In the genomic region with DNA sequence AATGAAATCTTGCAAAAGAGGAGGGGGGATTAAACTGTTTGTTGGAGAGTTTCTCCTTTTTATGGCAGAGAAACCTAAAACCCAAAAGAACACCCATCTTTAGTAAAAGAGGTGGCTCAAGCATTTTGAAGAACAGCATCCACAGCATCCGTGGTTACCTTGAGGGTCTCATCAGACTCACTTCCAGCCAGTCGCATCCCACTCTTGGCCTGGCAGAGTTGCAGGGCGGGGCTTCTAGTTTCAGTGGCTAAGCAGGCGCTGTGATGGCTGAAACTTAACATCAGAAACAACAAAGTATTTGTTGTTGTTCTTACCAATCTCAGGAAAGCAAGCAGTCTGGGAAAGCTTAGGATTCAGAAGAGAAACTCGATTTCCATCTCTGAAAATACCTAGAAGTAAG, we compare ENCODE assay signal across 8 mouse cellular contexts. TPM values are rescaled to one million over a fixed set of nuclear protein-coding genes. Genes with fewer than 3 reads are reported as not detected.
DNase-seq lines count a peak whose midpoint lies in the region; ATAC-seq and TF ChIP-seq lines count a peak whose summit lies in the region.

No protein-coding gene starts in this region.

- peaks cover 32% of the 10 kb centered on the region for H3K79me2 ChIP-seq in CH12.LX (replicated peaks; ENCODE audit: control insufficient read depth, extremely low read depth, insufficient read depth, poor library complexity, severe bottlenecking)

- no peak for TF ChIP-seq EP300 in CH12.LX (IDR thresholded peaks at IDR 0.05; ENCODE audit: low read length)

- dilution Hi-C loops in CH12.LX (cut with MboI; ENCODE audit: extremely low pct_ligation_motif_present, extremely low pct_unique_long_range_greater_than_20kb, low sequenced_read_pairs), result no loop called here

- H3K9ac ChIP-seq in CH12.LX (ENCODE audit: insufficient read depth, low read depth), result no peak overlapping the region; the same call in 1 of the 2 replicates
- peak overlapping the region; percentile 93; the same call in 1 of the 2 replicates for H3K9ac ChIP-seq in forebrain, embryonic 14.5 days (ENCODE audit: low read length)
- H3K9ac ChIP-seq in liver, embryonic 13.5 days, result peak overlapping the region; percentile 96

- WGBS in heart, embryonic 10.5 days, result 10% methylated on average over 5 of the region's 5 CpGs
- WGBS in forebrain, embryonic 14.5 days, result 20% methylated on average over 5 of the region's 5 CpGs
- WGBS in liver, embryonic 13.5 days (ENCODE audit: insufficient replicate concordance), result 18% methylated on average over 5 of the region's 5 CpGs

- no peaks in the 10 kb centered on the region for H3K9me3 ChIP-seq in heart, embryonic 10.5 days
- no peaks in the 10 kb centered on the region for H3K9me3 ChIP-seq in CH12.LX (replicated peaks; ENCODE audit: low read length)
- no peaks in the 10 kb centered on the region for H3K9me3 ChIP-seq in forebrain, embryonic 14.5 days (replicated peaks; ENCODE audit: control insufficient read depth, low read length)
- no peaks in the 10 kb centered on the region for H3K9me3 ChIP-seq in liver, embryonic 13.5 days (replicated peaks)

- peak overlapping the region; percentile 57 for H3K4me2 ChIP-seq in CH12.LX (ENCODE audit: insufficient read depth, low read depth, poor library complexity, severe bottlenecking)
- peak overlapping the region; percentile 81 for H3K4me2 ChIP-seq in forebrain, embryonic 14.5 days (ENCODE audit: low read length)
- peak overlapping the region; percentile 99 for H3K4me2 ChIP-seq in liver, embryonic 13.5 days

- in situ Hi-C loops in CH12.LX (cut with MboI; ENCODE audit: low pct_ligation_motif_present, low pct_unique_long_range_greater_than_20kb, low sequenced_read_pairs), result no loop called here

- intact Hi-C loops in heart, postnatal 10 days (cut with DNase I), result loop anchor here (2.0 kb wide), 2 partner anchors 102 to 198 kb away; no protein-coding TSS in a partner anchor

- H3K27me3 ChIP-seq in heart, embryonic 10.5 days (ENCODE audit: insufficient read depth, poor library complexity, severe bottlenecking), result no peaks in the 10 kb centered on the region
- H3K27me3 ChIP-seq in CH12.LX (replicated peaks), result no peaks in the 10 kb centered on the region
- H3K27me3 ChIP-seq in forebrain, embryonic 14.5 days (replicated peaks; ENCODE audit: control insufficient read depth, insufficient read depth, low read length), result 0 out of 2 replicates have a peak, but pooled peaks cover 4% of the 10 kb centered on the region
- peaks cover 25% of the 10 kb centered on the region for H3K27me3 ChIP-seq in liver, embryonic 13.5 days

- TF ChIP-seq RAD21 in CH12.LX (IDR thresholded peaks at IDR 0.05; ENCODE audit: low read depth, low read length), result no peak

- H3K36me3 ChIP-seq in heart, embryonic 10.5 days, result no peaks in the 10 kb centered on the region
- H3K36me3 ChIP-seq in CH12.LX (replicated peaks in 1 of 2; ENCODE audit: control insufficient read depth in 1 of 2, insufficient read depth in 1 of 2, low read length in 1 of 2), result no peaks in the 10 kb centered on the region
- no peaks in the 10 kb centered on the region for H3K36me3 ChIP-seq in forebrain, embryonic 14.5 days (ENCODE audit: control insufficient read depth, insufficient read depth, low read length)
- no peaks in the 10 kb centered on the region for H3K36me3 ChIP-seq in liver, embryonic 13.5 days

- DNase-seq in heart, embryonic 10.5 days (ENCODE audit: low spot score), result no peak
- no peak for DNase-seq in heart, postnatal 10 days
- DNase-seq in CH12.LX (ENCODE audit: extremely low read depth), result no peak
- no peak for DNase-seq in forebrain, embryonic 14.5 days (ENCODE audit: low spot score)
- DNase-seq in liver, embryonic 13.5 days, result no peak
- no peak for DNase-seq in left cerebral cortex, adult 18-20 months (ENCODE audit: low spot score in 2 of 2)
- no peak for DNase-seq in urinary bladder, postnatal 4 days (ENCODE audit: low spot score in 2 of 2)
- no peak for DNase-seq in cerebellum, adult 9-10 months

- peaks cover 41% of the 10 kb centered on the region for H3K4me1 ChIP-seq in heart, embryonic 10.5 days
- H3K4me1 ChIP-seq in CH12.LX (ENCODE audit: control insufficient read depth in 1 of 2, insufficient read depth in 2 of 2), result peaks cover 5 to 37% of the 10 kb centered on the region in 2 experiments; a peak in 2 of 4 replicates
- peaks cover 35% of the 10 kb centered on the region for H3K4me1 ChIP-seq in forebrain, embryonic 14.5 days (ENCODE audit: control insufficient read depth, insufficient read depth, low read length)
- peaks cover 48% of the 10 kb centered on the region for H3K4me1 ChIP-seq in liver, embryonic 13.5 days (replicated peaks)

- no peak for TF ChIP-seq CTCF in CH12.LX (conservative IDR thresholded peaks at IDR 0.05 in 1 of 2, IDR thresholded peaks at IDR 0.05 in 1 of 2; ENCODE audit: low read depth in 2 of 2, low read length in 2 of 2)

- ATAC-seq in forebrain, embryonic 14.5 days, result no peak
- ATAC-seq in liver, embryonic 13.5 days (ENCODE audit: low read depth), result no peak

- peak overlapping the region; percentile 100 for H3K27ac ChIP-seq in heart, embryonic 10.5 days
- no peak overlapping the region for H3K27ac ChIP-seq in CH12.LX (ENCODE audit: insufficient read depth, low read depth)
- no peak overlapping the region for H3K27ac ChIP-seq in forebrain, embryonic 14.5 days (ENCODE audit: low read depth, low read length)
- no peak overlapping the region for H3K27ac ChIP-seq in liver, embryonic 13.5 days

- no peak for TF ChIP-seq POLR2A in CH12.LX (IDR thresholded peaks at IDR 0.05; ENCODE audit: low read depth, low read length)

- H3K4me3 ChIP-seq in heart, embryonic 10.5 days, result peak overlapping the region; percentile 97
- H3K4me3 ChIP-seq in CH12.LX (replicated peaks in 1 of 3; ENCODE audit: low read depth in 2 of 3, low read length in 2 of 3, poor library complexity in 1 of 3), result no peak overlapping the region
- peak overlapping the region; percentile 87 for H3K4me3 ChIP-seq in forebrain, embryonic 14.5 days (ENCODE audit: low read depth, low read length)
- peak overlapping the region; percentile 95 for H3K4me3 ChIP-seq in liver, embryonic 13.5 days (replicated peaks)

TF ChIP-seq in CH12.LX, 34 proteins besides CTCF, POLR2A, EP300 and RAD21:
- TF ChIP-seq BHLHE40 (IDR thresholded peaks at IDR 0.05; ENCODE audit: low read depth, low read length), result no peak
- TF ChIP-seq POLR2AphosphoS2 (IDR thresholded peaks at IDR 0.05; ENCODE audit: low read depth, low read length), result no peak
- TF ChIP-seq MAX (IDR thresholded peaks at IDR 0.05; ENCODE audit: low read length), result no peak

RNA-seq across cellular contexts. Expression of a gene that starts 0.8 kb away (rescaled TPM):
- 164 and 228 TPM in 2 replicates for polyA plus RNA-seq in heart, embryonic 10.5 days (2016; fragmentation: Nextera tagmentation; extraction: Ambion mirVana)
- 1,000 to 10,000 TPM in 1 of 2 experiments, 100 to 1,000 TPM in 1; 897 to 1,002 TPM for total RNA-seq in heart, postnatal 10 days (2021)
- total RNA-seq in CH12.LX (2012; rRNA removed), result 219 and 243 TPM in 2 replicates
- total RNA-seq in CH12.LX (2014; rRNA removed), result 206 and 215 TPM in 2 replicates
- polyA plus RNA-seq in CH12.LX (2012; ENCODE audit: insufficient read length, low read depth), result 263 and 337 TPM in 2 replicates
- 50.8 and 64.9 TPM in 2 replicates for polyA plus RNA-seq in forebrain, embryonic 14.5 days (2014; fragmentation: Nextera tagmentation; extraction: Ambion mirVana)
- polyA plus RNA-seq in liver, embryonic 13.5 days (2015; fragmentation: Nextera tagmentation; extraction: Ambion mirVana), result 40.1 and 46.8 TPM in 2 replicates
- 1,000 to 10,000 TPM; 1,009 to 1,025 TPM for total RNA-seq in left cerebral cortex, adult 18-20 months (2021)

Comparison
In these comparisons a context has a peak if more than half of its experiments do, and no peak if none do; other contexts are left out.
1. H3K4me3 ChIP-seq: peak in heart, embryonic 10.5 days (single experiment), forebrain, embryonic 14.5 days (single experiment) and liver, embryonic 13.5 days (single experiment); none in CH12.LX (0 of 3).
2. Peak in every context shown above with its lines, with median percentiles within 50 percentile points of each other: H3K4me2 ChIP-seq.